Mouse (Mus musculus) kidney, adult 8-10 months (tissue): ENCODE results near the gene Olfr251.
"Not testable (repeated sequence)": the region's sequence is repeated elsewhere in the genome, so short reads cannot be mapped to it uniquely, and the experiment has no call there.

Experiments
- DNase-seq, 2 experiments: peaks; one replicate each; pipeline ENCODE4 v3.0.0; 2022

Gene Olfr251

GRCm38 (mm10) chr9:38376786-38377185 lies at the start of gene Olfr251:
Olfr251 (plus strand) TSS chr9:38377086.
- no peak for DNase-seq

GRCm38 (mm10) chr9:38328760-38329159 lies 48.1 kb upstream of the Olfr251 start, which contains the start of gene Olfr25:
Olfr25 (plus strand) TSS chr9:38329060.
- no peak for DNase-seq

GRCm38 (mm10) chr9:38348111-38348510 lies 28.8 kb upstream of the Olfr251 start, which contains the start of gene Olfr898:
Olfr898 (plus strand) TSS chr9:38348411.
- DNase-seq: no peak

GRCm38 (mm10) chr9:38366596-38366995 lies 10.3 kb upstream of the Olfr251 start, which contains the start of gene Olfr250:
Olfr250 (plus strand) TSS chr9:38366896.
- DNase-seq: no peak

GRCm38 (mm10) chr9:38401398-38401797 lies 24.5 kb downstream of the Olfr251 start, which contains the start of gene Olfr147:
Olfr147 (plus strand) TSS chr9:38401698.
- DNase-seq: no peak

GRCm38 (mm10) chr9:38407502-38407901 lies 30.6 kb downstream of the Olfr251 start:
- DNase-seq: not testable (repeated sequence)

GRCm38 (mm10) chr9:38413502-38413901 lies 36.6 kb downstream of the Olfr251 start:
- not testable (repeated sequence) for DNase-seq

GRCm38 (mm10) chr9:38423801-38424200 lies 46.9 kb downstream of the Olfr251 start:
- DNase-seq: no peak

- no peak for DNase-seq
Measured at GRCm38 (mm10) chr9:38427026-38427425, 50.1 kb downstream of the Olfr251 start.

GRCm38 (mm10) chr9:38429155-38429554 lies 52.3 kb downstream of the Olfr251 start, which contains the start of gene Olfr901:
Olfr901 (plus strand) TSS chr9:38429455.
- DNase-seq: no peak
